8 mouse cellular contexts compared by ENCODE assay signal in the genomic region with DNA sequence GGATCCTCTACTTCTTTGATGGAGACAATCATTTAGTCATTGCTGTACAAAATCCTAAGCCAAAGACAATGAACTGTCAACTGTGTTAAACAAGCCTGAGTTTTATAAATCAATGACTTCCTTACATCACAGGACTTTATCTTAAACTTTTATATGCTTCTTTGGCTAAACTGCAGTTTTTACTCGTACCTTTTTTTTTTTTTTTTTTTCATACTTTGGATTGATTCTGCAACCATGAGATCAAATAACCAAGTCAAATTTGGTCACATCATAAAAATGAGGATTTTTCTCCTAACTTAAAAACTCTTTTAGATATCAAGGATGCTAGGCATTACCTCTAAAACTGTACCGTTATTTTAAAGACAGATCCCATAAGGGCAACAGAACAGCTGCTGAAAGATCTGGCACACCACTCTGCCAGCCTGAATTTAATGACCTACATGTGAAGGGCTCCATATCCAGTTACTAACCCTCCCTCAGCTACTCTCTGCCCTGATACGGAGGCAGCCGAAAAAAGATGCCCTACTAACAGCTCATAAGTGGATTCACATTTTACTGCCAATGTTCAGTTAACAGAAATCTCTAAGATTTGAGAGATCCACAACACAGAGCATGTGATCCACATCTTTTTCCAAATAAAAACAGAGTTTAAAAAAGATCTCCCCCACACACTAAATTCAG. TPM values are rescaled to one million over a fixed set of nuclear protein-coding genes. Genes with fewer than 3 reads are reported as not detected.
DNase-seq lines count a peak whose midpoint lies in the region; ATAC-seq lines count a peak whose summit lies in the region.

No protein-coding gene starts in this region.

- no peaks in the 10 kb centered on the region for H3K9me3 ChIP-seq in forebrain, embryonic 12.5 days
- H3K9me3 ChIP-seq in hindbrain, embryonic 16.5 days (ENCODE audit: control insufficient read depth, low read length): no peaks in the 10 kb centered on the region
- no peaks in the 10 kb centered on the region for H3K9me3 ChIP-seq in neural tube, embryonic 12.5 days

- H3K9ac ChIP-seq in forebrain, embryonic 12.5 days: no peak overlapping the region
- no peak overlapping the region; the same call in 1 of the 2 replicates for H3K9ac ChIP-seq in hindbrain, embryonic 16.5 days (ENCODE audit: low read depth, low read length)
- H3K9ac ChIP-seq in neural tube, embryonic 12.5 days: no peak overlapping the region

- H3K4me1 ChIP-seq in forebrain, embryonic 12.5 days: peaks cover 4% of the 10 kb centered on the region; the same call in 1 of the 2 replicates
- H3K4me1 ChIP-seq in hindbrain, embryonic 16.5 days (ENCODE audit: control insufficient read depth, insufficient read depth, low read depth, low read length): peaks cover 3% of the 10 kb centered on the region
- peaks cover 3% of the 10 kb centered on the region; the same call in 1 of the 2 replicates for H3K4me1 ChIP-seq in neural tube, embryonic 12.5 days

- H3K27ac ChIP-seq in forebrain, embryonic 12.5 days: no peak overlapping the region
- no peak overlapping the region for H3K27ac ChIP-seq in hindbrain, embryonic 16.5 days (ENCODE audit: low read depth, low read length)
- H3K27ac ChIP-seq in neural tube, embryonic 12.5 days: no peak overlapping the region

- H3K36me3 ChIP-seq in forebrain, embryonic 12.5 days (replicated peaks): no peaks in the 10 kb centered on the region
- H3K36me3 ChIP-seq in hindbrain, embryonic 16.5 days (ENCODE audit: control insufficient read depth, insufficient read depth, low read length): no peaks in the 10 kb centered on the region
- H3K36me3 ChIP-seq in neural tube, embryonic 12.5 days: no peaks in the 10 kb centered on the region

- DNase-seq in cerebellum, adult 18-20 months: peak; percentile 9 to 22
- DNase-seq in cerebellum, adult 11 months: no peak
- DNase-seq in Muller cell, postnatal 12 days (ENCODE audit: inconsistent ontology term): peak; percentile 60
- DNase-seq in B cell, adult 2 months: no peak

- H3K4me3 ChIP-seq in forebrain, embryonic 12.5 days (replicated peaks): peak overlapping the region; percentile 67
- peak overlapping the region; percentile 22 for H3K4me3 ChIP-seq in hindbrain, embryonic 16.5 days (ENCODE audit: low read length)
- H3K4me3 ChIP-seq in neural tube, embryonic 12.5 days: no peak overlapping the region

- H3K27me3 ChIP-seq in forebrain, embryonic 12.5 days: no peaks in the 10 kb centered on the region
- no peaks in the 10 kb centered on the region for H3K27me3 ChIP-seq in hindbrain, embryonic 16.5 days (replicated peaks; ENCODE audit: control insufficient read depth, insufficient read depth, low read length)
- H3K27me3 ChIP-seq in neural tube, embryonic 12.5 days (replicated peaks): no peaks in the 10 kb centered on the region

- H3K4me2 ChIP-seq in forebrain, embryonic 12.5 days: peak overlapping the region; percentile 57
- peak overlapping the region; percentile 49 for H3K4me2 ChIP-seq in hindbrain, embryonic 16.5 days (ENCODE audit: low read length)
- H3K4me2 ChIP-seq in neural tube, embryonic 12.5 days (replicated peaks): peak overlapping the region; percentile 43

- ATAC-seq in forebrain, embryonic 12.5 days (ENCODE audit: low FRiP score): no peak
- ATAC-seq in hindbrain, embryonic 16.5 days: no peak
- ATAC-seq in neural tube, embryonic 12.5 days (ENCODE audit: low FRiP score, low read depth): no peak
- ATAC-seq in megakaryocyte progenitor cell, adult 5-6 weeks (replicated peaks; ENCODE audit: poor library complexity): no peak

- WGBS in forebrain, embryonic 12.5 days: 72% methylated on average over 4 of the region's 4 CpGs
- WGBS in hindbrain, embryonic 16.5 days: 65% methylated on average over 4 of the region's 4 CpGs
- WGBS in neural tube, embryonic 12.5 days: 70% methylated on average over 4 of the region's 4 CpGs

RNA-seq across cellular contexts. Expression of a gene that starts 1.1 kb away (rescaled TPM):
- 13.7 and 14.5 TPM in 2 replicates for polyA plus RNA-seq in forebrain, embryonic 12.5 days (2016; fragmentation: Nextera tagmentation; extraction: Ambion mirVana)
- polyA plus RNA-seq in hindbrain, embryonic 16.5 days (2015; fragmentation: Nextera tagmentation; extraction: Ambion mirVana): 6.4 and 7.9 TPM in 2 replicates
- 9.8 and 11.9 TPM in 2 replicates for polyA plus RNA-seq in neural tube, embryonic 12.5 days (2016; fragmentation: Nextera tagmentation; extraction: Ambion mirVana)
- 5.6 and 8.2 TPM in 2 replicates for total RNA-seq in megakaryocyte progenitor cell, adult 5-6 weeks (2015)
- total RNA-seq in megakaryocyte progenitor cell, adult 5-6 weeks (2017): 10.7 and 25.7 TPM in 2 replicates

RNA-seq across cellular contexts. Expression of a gene that starts 2.6 kb away (rescaled TPM):
- 13.4 and 14.1 TPM in 2 replicates for polyA plus RNA-seq in forebrain, embryonic 12.5 days (2016; fragmentation: Nextera tagmentation; extraction: Ambion mirVana)
- 8.4 and 8.5 TPM in 2 replicates for polyA plus RNA-seq in hindbrain, embryonic 16.5 days (2015; fragmentation: Nextera tagmentation; extraction: Ambion mirVana)
- 10.2 and 10.9 TPM in 2 replicates for polyA plus RNA-seq in neural tube, embryonic 12.5 days (2016; fragmentation: Nextera tagmentation; extraction: Ambion mirVana)
- 3.1 and 4.5 TPM in 2 replicates for total RNA-seq in megakaryocyte progenitor cell, adult 5-6 weeks (2015)
- total RNA-seq in megakaryocyte progenitor cell, adult 5-6 weeks (2017): 2.0 and 5.6 TPM in 2 replicates

RNA-seq across cellular contexts. Expression of a gene that starts 51.4 kb away (rescaled TPM):
- not detected in 2 replicates for polyA plus RNA-seq in forebrain, embryonic 12.5 days (2016; fragmentation: Nextera tagmentation; extraction: Ambion mirVana)
- not detected in 2 replicates for polyA plus RNA-seq in hindbrain, embryonic 16.5 days (2015; fragmentation: Nextera tagmentation; extraction: Ambion mirVana)
- polyA plus RNA-seq in neural tube, embryonic 12.5 days (2016; fragmentation: Nextera tagmentation; extraction: Ambion mirVana): not detected in 2 replicates
- not detected in 2 replicates for total RNA-seq in megakaryocyte progenitor cell, adult 5-6 weeks (2015)
- total RNA-seq in megakaryocyte progenitor cell, adult 5-6 weeks (2017): not detected in 2 replicates

Comparison
In these comparisons a context has a peak if more than half of its experiments do, and no peak if none do; other contexts are left out.
1. DNase-seq: peak in cerebellum, adult 18-20 months (2 of 2) and Muller cell, postnatal 12 days (single experiment); none in cerebellum, adult 11 months (single experiment) and B cell, adult 2 months (0 of 2).
2. Peak in every context shown above with its lines, with median percentiles within 50 percentile points of each other: H3K4me2 ChIP-seq.